Mouse (Mus musculus) midbrain, postnatal 0 days (tissue): ENCODE data around the gene Maml2. TPM values are rescaled to one million over a fixed set of nuclear protein-coding genes. Genes with fewer than 3 reads are reported as not detected.

ENCODE experiments used
- ATAC-seq: fragments of 200-750 bp; cut with Nextera tagmentation; 2 replicates; pipeline ENCODE4 v1.8.0; 2017; ENCODE audit warnings: moderate number of reproducible peaks, mild to moderate bottlenecking, moderate TSS enrichment, moderate library complexity; ENCODE audit not compliant: low FRiP score
- DNase-seq: peaks from one replicate; pipeline ENCODE4 v3.0.0-alpha.2; 2015; ENCODE audit warnings: low spot score
- H3K27ac ChIP-seq: fragments of 300-500 bp; sonication (generic); 2 replicates; pipeline ENCODE4 v1.5.1; 2014; ENCODE audit warnings: low read depth, mild to moderate bottlenecking, low read length, mixed read lengths
- H3K27me3 ChIP-seq: fragments of 300-500 bp; sonication (generic); 2 replicates; pipeline ENCODE4 v1.6.1; 2014; ENCODE audit warnings: low read length, control low read depth, mixed read lengths; ENCODE audit not compliant: insufficient read depth
- H3K36me3 ChIP-seq: fragments of 300-500 bp; sonication (generic); 2 replicates; pipeline ENCODE4 v1.6.1; 2014; ENCODE audit warnings: low read length, control low read depth, mixed read lengths; ENCODE audit not compliant: insufficient read depth
- H3K4me1 ChIP-seq: fragments of 300-500 bp; sonication (generic); 2 replicates; pipeline ENCODE4 v1.6.1; 2014; ENCODE audit warnings: mild to moderate bottlenecking, control low read depth, antibody characterized with exemption, low read length, mixed read lengths; ENCODE audit not compliant: insufficient read depth
- H3K4me2 ChIP-seq: fragments of 300-500 bp; sonication (generic); 2 replicates; pipeline ENCODE4 v1.6.1; 2014; ENCODE audit warnings: low read depth, mild to moderate bottlenecking, low read length, mixed read lengths; ENCODE audit not compliant: poor library complexity, severe bottlenecking
- H3K4me3 ChIP-seq: fragments of 300-500 bp; sonication (generic); 2 replicates; pipeline ENCODE4 v1.5.1; 2014; ENCODE audit warnings: low read depth, mild to moderate bottlenecking, low read length, moderate library complexity
- H3K9ac ChIP-seq: fragments of 300-500 bp; sonication (generic); replicated peaks from 2 replicates; pipeline ENCODE4 v1.6.1; 2014; ENCODE audit warnings: mild to moderate bottlenecking, low read length, moderate library complexity, mixed read lengths; ENCODE audit not compliant: poor library complexity, severe bottlenecking
- H3K9me3 ChIP-seq: fragments of 300-500 bp; sonication (generic); 2 replicates; pipeline ENCODE4 v1.6.1; 2016; ENCODE audit warnings: low read length, control low read depth
- CTCF ChIP-seq: IDR thresholded peaks from 2 replicates; pipeline ENCODE4 v1.5.1; 2016; ENCODE audit warnings: antibody characterized with exemption, mild to moderate bottlenecking
- WGBS: fragments of 180-500 bp; shearing (Covaris S2); extraction: QIAGEN DNeasy Blood & Tissue Kit; methylation state at CpG from one replicate; pipeline ENCODE4 v1.1.7; 2014; 5-methylcytosine and 5-hydroxymethylcytosine counted together
- polyA plus RNA-seq: library from polyadenylated mRNA; unstranded; fragments of >200 nt; fragmentation: Nextera tagmentation; extraction: Ambion mirVana; gene quantifications from 2 replicates; pipeline ENCODE4 v1.2.1, GENCODE M21; 2015
- total RNA-seq: library from RNA; depleted of rRNA; stranded (reverse); fragments of >200 nt; gene quantifications from 2 replicates; pipeline ENCODE4 v1.2.3, GENCODE M21; 2014

Maml2 gene
- total and polyA plus RNA-seq, 2 experiments from 2014 or later: 9.1 to 9.2 TPM

DNA sequence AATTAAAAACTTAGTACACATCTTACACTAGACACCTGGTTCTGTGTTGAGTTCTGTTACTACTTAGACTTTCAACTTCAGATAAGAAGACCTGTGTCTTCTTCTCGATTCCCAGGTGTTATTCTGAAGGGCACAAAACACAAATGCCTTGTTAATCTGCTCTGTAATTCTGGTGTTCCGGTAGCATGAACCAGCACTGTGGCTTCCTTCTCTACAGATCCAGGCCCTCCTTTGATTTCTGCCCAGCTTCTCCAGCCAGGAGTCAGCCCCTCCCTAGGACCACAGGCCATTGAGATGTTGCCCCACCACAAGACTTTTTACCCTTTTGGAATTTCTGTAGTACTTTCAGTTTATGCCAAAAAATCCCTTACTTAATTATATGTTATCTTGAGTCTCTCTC is 196.0 kb downstream of the Maml2 start:
- no peaks in the 10 kb centered on the region for H3K9me3 ChIP-seq
- ATAC-seq (no peak), DNase-seq (no peak)
- no peak overlapping the region for H3K9ac ChIP-seq
- no peak overlapping the region for H3K4me2 ChIP-seq
- no peaks in the 10 kb centered on the region for H3K27me3 ChIP-seq
- H3K4me3 ChIP-seq: no peak overlapping the region
- H3K4me1 ChIP-seq: no peaks in the 10 kb centered on the region; the same call in 1 of the 2 replicates
- 87% methylated on average over 2 of the region's 2 CpGs for WGBS
- TF ChIP-seq CTCF: no peak
- H3K36me3 ChIP-seq: no peaks in the 10 kb centered on the region
- H3K27ac ChIP-seq: no peak overlapping the region

DNA sequence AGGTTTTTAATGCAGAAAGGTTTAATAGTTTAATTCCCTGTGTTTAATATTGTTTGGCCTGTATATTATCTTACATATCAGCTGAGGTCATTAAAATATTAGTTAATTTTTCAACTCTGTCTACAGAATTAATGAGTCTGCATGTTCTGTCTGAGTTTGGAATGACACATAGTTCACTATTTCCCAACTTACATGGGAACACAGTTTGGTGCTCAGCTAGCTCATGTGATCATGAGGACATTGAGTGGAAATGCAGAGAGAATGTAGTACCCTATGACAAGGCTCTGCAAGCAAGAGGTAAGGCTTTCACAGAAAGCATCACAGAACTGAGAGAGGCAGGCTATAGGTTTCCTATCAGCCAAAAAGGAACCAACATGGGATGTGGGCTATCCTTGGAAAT is 197.8 kb downstream of the Maml2 start:
- H3K27ac ChIP-seq: no peak overlapping the region
- no peaks in the 10 kb centered on the region; the same call in 1 of the 2 replicates for H3K4me1 ChIP-seq
- no peak for TF ChIP-seq CTCF
- H3K9me3 ChIP-seq: no peaks in the 10 kb centered on the region
- H3K9ac ChIP-seq: no peak overlapping the region
- H3K27me3 ChIP-seq: no peaks in the 10 kb centered on the region
- no peak overlapping the region for H3K4me3 ChIP-seq
- H3K4me2 ChIP-seq: no peak overlapping the region
- no peak for ATAC-seq
- H3K36me3 ChIP-seq: no peaks in the 10 kb centered on the region
- DNase-seq: no peak

DNA sequence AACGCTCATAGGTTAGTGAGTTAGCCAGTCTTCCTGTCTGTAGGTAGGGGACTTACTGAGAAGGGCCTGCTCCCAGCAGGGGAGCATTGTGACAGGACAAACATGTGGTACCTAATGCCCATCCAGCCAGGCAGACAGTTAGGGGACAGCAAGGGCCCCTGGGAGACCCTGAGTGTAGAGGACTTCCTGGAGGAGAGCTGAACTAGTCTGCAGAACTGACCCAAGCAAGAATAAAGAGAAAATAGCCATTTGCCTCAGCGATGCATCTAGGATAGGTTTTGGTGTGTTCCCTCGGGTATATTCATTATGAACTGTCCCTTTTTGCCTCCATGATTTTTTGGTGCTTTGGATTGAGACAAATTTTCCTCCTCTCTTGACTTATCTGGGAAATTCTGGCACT is 199.3 kb downstream of the Maml2 start:
- no peak overlapping the region for H3K4me2 ChIP-seq
- TF ChIP-seq CTCF: no peak
- H3K4me1 ChIP-seq: no peaks in the 10 kb centered on the region
- H3K4me3 ChIP-seq: no peak overlapping the region
- no peak for ATAC-seq
- 77% methylated on average over 3 of the region's 3 CpGs for WGBS
- H3K27me3 ChIP-seq: no peaks in the 10 kb centered on the region
- no peak for DNase-seq
- no peaks in the 10 kb centered on the region for H3K36me3 ChIP-seq
- no peaks in the 10 kb centered on the region for H3K9me3 ChIP-seq
- no peak overlapping the region for H3K9ac ChIP-seq
- no peak overlapping the region for H3K27ac ChIP-seq

DNA sequence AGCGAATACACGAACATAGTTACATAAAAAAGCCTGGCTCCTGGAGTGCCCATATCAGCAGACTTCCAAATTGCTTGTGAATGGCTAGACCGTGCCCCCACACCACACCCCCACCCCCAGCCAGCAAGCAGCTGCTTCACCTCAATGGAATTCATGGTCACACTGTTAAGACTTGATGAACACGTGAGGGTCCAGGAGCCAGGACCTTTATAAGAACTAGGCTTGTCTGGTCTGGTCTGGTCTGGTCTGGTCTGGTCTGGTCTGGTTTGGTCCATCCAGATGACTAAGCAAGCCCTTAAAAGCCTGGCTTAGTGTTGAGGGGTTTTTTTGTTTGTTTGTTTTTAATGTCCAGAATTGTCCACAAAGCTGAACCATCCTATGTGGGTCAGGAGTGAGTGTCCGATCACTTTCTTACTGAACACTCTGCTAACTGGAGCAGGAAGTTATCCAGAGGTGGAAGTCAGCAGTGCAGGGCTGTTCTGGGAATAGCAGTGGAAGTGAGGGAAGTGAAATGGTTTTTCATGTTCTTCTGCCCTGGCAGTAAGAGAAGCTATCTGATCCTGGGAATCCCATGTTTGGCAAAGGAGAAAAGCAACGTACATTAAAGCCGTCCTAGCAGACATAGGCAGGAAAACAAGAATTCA is 200.1 kb downstream of the Maml2 start:
- H3K27me3 ChIP-seq: no peaks in the 10 kb centered on the region
- H3K4me3 ChIP-seq: no peak overlapping the region
- no peak overlapping the region for H3K4me2 ChIP-seq
- 76% methylated on average over 7 of the region's 7 CpGs for WGBS
- DNase-seq (no peak), ATAC-seq (no peak)
- no peaks in the 10 kb centered on the region for H3K4me1 ChIP-seq
- no peaks in the 10 kb centered on the region for H3K36me3 ChIP-seq
- H3K9me3 ChIP-seq: no peaks in the 10 kb centered on the region
- no peak overlapping the region for H3K27ac ChIP-seq
- TF ChIP-seq CTCF: no peak
- no peak overlapping the region for H3K9ac ChIP-seq

DNA sequence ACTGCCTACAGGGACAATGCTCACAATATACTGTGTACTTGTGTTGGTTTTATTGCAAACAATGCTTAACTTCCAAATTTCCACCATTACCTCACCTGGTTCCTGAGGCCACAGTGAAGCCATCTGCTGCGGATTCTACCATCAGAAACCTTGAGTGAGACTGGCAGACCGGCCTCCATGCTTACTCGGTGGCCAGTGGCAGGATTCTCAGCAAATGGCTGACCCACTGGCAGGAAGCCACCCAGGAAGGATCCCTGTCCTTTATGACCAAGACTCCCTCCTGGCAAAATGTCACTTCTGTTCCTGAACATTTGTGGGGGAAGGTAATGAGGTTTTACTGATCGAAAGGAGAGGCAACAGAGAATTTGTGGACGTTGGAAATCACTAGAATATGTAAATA is 202.3 kb downstream of the Maml2 start:
- WGBS: 80% methylated on average over 5 of the region's 5 CpGs
- no peaks in the 10 kb centered on the region for H3K27me3 ChIP-seq
- H3K4me3 ChIP-seq: no peak overlapping the region
- H3K9me3 ChIP-seq: no peaks in the 10 kb centered on the region
- no peak overlapping the region for H3K27ac ChIP-seq
- no peak for DNase-seq
- no peaks in the 10 kb centered on the region for H3K4me1 ChIP-seq
- H3K36me3 ChIP-seq: no peaks in the 10 kb centered on the region
- ATAC-seq: no peak
- no peak for TF ChIP-seq CTCF
- H3K4me2 ChIP-seq: no peak overlapping the region
- no peak overlapping the region for H3K9ac ChIP-seq

DNA sequence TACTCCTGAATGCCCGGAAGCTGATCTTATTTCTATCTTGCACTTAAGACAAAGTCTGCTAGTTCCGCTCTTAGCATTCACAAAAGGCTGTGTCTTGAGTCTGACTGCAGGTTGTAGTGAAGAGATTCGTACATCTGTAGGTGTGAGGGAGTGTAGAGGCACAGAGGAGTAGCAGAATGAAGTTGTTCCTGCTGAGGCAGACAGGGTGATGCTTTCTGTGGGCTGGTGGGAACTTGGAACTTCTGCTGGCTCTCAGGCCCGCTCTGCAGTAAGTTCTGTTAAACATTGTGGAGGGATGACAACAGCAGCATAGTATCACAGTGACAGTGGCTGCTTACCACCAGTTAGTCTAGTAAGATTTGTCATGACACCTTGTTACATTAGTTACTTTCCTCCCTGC is 207.3 kb downstream of the Maml2 start:
- Histone ChIP-seq H3K9ac (no peak overlapping the region), H3K27ac (no peak overlapping the region), H3K27me3 (no peaks in the 10 kb centered on the region), H3K4me3 (no peak overlapping the region), H3K4me1 (no peaks in the 10 kb centered on the region), H3K9me3 (no peaks in the 10 kb centered on the region), H3K36me3 (no peaks in the 10 kb centered on the region), H3K4me2 (no peak overlapping the region)
- WGBS: 87% methylated on average over 4 of the region's 4 CpGs
- no peak for DNase-seq
- no peak for TF ChIP-seq CTCF
- no peak for ATAC-seq
